Mouse (Mus musculus): Measurements from ENCODE around the gene Epha3. TPM values are rescaled to one million over a fixed set of nuclear protein-coding genes. Genes with fewer than 3 reads are reported as not detected.

Epha3 gene
- polyA plus RNA-seq, 1 experiment from 2014 or later, result 35.0 TPM

- H3K9me3 ChIP-seq, result no peaks in the 10 kb centered on the region
- no peak overlapping the region for H3K4me2 ChIP-seq
- no peaks in the 10 kb centered on the region for H3K4me1 ChIP-seq
- H3K4me3 ChIP-seq, result no peak overlapping the region
- no peak overlapping the region for H3K9ac ChIP-seq
- no peaks in the 10 kb centered on the region for H3K27me3 ChIP-seq
- H3K27ac ChIP-seq, result no peak overlapping the region
- H3K36me3 ChIP-seq, result no peaks in the 10 kb centered on the region
- ATAC-seq (ENCODE audit: borderline replicate concordance, extremely low read depth, low FRiP score, low TSS enrichment), result no peak
- WGBS, result 71% methylated on average over 6 of the region's 6 CpGs
These were observed 307.4 kb downstream of the Epha3 start for GRCm38 (mm10) chr16:63556410-63557146.

DNA sequence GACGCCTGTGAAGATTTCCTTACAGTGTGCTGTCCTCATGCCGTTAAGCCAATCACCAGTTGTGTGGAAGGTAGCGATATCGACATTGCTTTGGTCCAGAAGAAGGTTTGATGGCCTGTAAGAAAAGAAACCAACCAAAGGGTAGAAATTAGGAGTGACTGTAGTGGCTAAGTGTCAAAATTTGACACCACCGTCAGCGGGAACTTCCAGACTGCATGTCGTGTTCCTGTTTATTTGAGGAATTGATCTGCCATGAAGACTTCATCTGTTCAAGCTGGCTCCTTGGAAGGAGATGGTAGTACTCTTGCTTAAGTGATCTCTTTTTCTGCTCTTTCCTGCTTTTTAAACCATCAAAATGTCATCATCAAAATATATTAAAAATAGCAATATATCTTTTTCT is 311.4 kb downstream of the Epha3 start:
- H3K36me3 ChIP-seq, result no peaks in the 10 kb centered on the region
- no peaks in the 10 kb centered on the region for H3K27me3 ChIP-seq
- no peaks in the 10 kb centered on the region for H3K9me3 ChIP-seq
- no peak overlapping the region for H3K4me2 ChIP-seq
- no peak overlapping the region for H3K27ac ChIP-seq
- no peaks in the 10 kb centered on the region for H3K4me1 ChIP-seq
- no peak for ATAC-seq (ENCODE audit: borderline replicate concordance, extremely low read depth, low FRiP score, low TSS enrichment)
- 83% methylated on average over 7 of the region's 7 CpGs for WGBS
- no peak overlapping the region for H3K9ac ChIP-seq
- H3K4me3 ChIP-seq, result no peak overlapping the region

DNA sequence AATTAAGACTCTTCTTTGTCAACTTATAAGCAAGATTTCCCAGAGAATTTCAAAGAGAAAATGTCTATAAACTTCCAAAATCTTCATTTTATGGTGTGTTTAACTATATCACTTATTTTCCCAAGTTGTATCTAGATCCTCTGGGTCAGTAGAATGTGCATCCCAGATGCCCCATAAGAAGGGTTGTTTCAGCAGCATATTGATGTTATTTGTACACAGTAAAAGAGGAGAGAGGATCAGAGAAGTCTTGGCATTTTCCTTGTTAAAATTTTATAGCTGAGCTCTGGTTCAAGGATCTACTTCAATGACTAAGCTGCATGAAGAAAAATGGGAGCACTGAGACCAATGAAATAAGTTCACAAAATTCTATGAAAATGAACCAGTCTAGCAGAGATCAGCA is 324.5 kb downstream of the Epha3 start:
- Histone ChIP-seq H3K4me1 (no peaks in the 10 kb centered on the region), H3K4me2 (no peak overlapping the region), H3K27ac (no peak overlapping the region), H3K9ac (no peak overlapping the region), H3K9me3 (no peaks in the 10 kb centered on the region), H3K4me3 (no peak overlapping the region), H3K27me3 (no peaks in the 10 kb centered on the region), H3K36me3 (no peaks in the 10 kb centered on the region)
- ATAC-seq (ENCODE audit: borderline replicate concordance, extremely low read depth, low FRiP score, low TSS enrichment), result no peak

- ATAC-seq (ENCODE audit: borderline replicate concordance, extremely low read depth, low FRiP score, low TSS enrichment), result no peak
These were observed 335.2 kb downstream of the Epha3 start for GRCm38 (mm10) chr16:63528821-63529220.

DNA sequence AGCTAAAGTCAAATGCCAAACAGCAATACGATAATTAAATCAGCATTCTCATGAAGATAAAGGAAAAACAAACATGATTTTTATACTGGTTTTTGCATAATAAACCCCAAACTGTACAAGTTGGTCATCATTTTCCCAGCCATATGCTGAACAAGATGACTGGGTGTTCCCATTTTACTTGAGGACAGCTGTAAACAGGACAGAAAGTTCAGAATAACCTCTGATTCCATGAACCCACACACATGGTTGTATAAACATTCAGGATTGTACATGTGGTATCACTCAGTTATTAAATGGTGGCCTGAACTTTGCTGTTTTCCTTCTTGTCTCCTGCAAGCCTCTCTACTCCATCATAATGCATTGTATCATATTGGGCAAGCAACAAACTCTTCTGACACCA is 346.3 kb downstream of the Epha3 start:
- Histone ChIP-seq H3K4me2 (no peak overlapping the region), H3K9me3 (no peaks in the 10 kb centered on the region), H3K36me3 (no peaks in the 10 kb centered on the region), H3K4me3 (no peak overlapping the region), H3K27me3 (no peaks in the 10 kb centered on the region), H3K27ac (no peak overlapping the region), H3K9ac (no peak overlapping the region), H3K4me1 (no peaks in the 10 kb centered on the region)
- ATAC-seq (ENCODE audit: borderline replicate concordance, extremely low read depth, low FRiP score, low TSS enrichment), result no peak
- WGBS, result 69% methylated on average over 1 of the region's 1 CpGs

More at GRCm38 (mm10) chr16:63528821-63529220, 335.2 kb downstream of the Epha3 start:
- Histone ChIP-seq H3K27me3 (no peaks in the 10 kb centered on the region), H3K27ac (no peak overlapping the region), H3K9ac (no peak overlapping the region), H3K4me1 (no peaks in the 10 kb centered on the region), H3K4me2 (no peak overlapping the region), H3K36me3 (no peaks in the 10 kb centered on the region), H3K4me3 (no peak overlapping the region), H3K9me3 (no peaks in the 10 kb centered on the region)
- 46% methylated on average over 2 of the region's 2 CpGs for WGBS

DNA sequence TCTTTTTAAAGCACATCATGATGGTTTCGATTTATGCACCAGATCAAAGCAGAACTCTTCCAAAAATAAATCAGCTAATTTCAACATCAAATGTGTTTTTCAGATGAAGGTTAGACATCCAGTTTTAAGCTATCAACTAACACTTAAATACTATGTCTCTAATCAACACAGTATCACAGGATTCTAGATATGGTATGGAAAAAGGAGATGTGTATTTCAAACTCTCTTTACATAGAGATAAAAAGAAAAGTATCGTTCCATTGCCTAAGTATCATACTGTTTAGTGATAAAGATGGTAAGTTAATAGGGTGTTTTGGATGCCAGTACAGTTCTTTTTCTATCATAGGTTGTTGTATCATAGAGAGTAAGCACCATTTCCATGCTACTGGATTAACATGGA is 353.9 kb downstream of the Epha3 start:
- H3K27ac ChIP-seq, result no peak overlapping the region
- no peak overlapping the region for H3K9ac ChIP-seq
- 30% methylated on average over 2 of the region's 2 CpGs for WGBS
- H3K4me1 ChIP-seq, result no peaks in the 10 kb centered on the region
- no peaks in the 10 kb centered on the region for H3K27me3 ChIP-seq
- no peak overlapping the region for H3K4me2 ChIP-seq
- H3K4me3 ChIP-seq, result no peak overlapping the region
- no peaks in the 10 kb centered on the region for H3K36me3 ChIP-seq
- no peaks in the 10 kb centered on the region for H3K9me3 ChIP-seq
- peak; percentile 52; the same call in 1 of the 2 replicates for ATAC-seq (ENCODE audit: borderline replicate concordance, extremely low read depth, low FRiP score, low TSS enrichment)

GRCm38 (mm10) chr16:63506437-63506836 is 357.5 kb downstream of the Epha3 start:
- ATAC-seq (ENCODE audit: borderline replicate concordance, extremely low read depth, low FRiP score, low TSS enrichment), result no peak
- Histone ChIP-seq H3K9me3 (no peaks in the 10 kb centered on the region), H3K27me3 (no peaks in the 10 kb centered on the region), H3K9ac (no peak overlapping the region), H3K4me1 (no peaks in the 10 kb centered on the region), H3K27ac (no peak overlapping the region), H3K4me3 (no peak overlapping the region), H3K4me2 (no peak overlapping the region), H3K36me3 (no peaks in the 10 kb centered on the region)
- WGBS, result 46% methylated on average over 2 of the region's 2 CpGs

GRCm38 (mm10) chr16:63501456-63501855 is 362.5 kb downstream of the Epha3 start:
- H3K27ac ChIP-seq, result no peak overlapping the region
- no peak for ATAC-seq (ENCODE audit: borderline replicate concordance, extremely low read depth, low FRiP score, low TSS enrichment)
- no peaks in the 10 kb centered on the region for H3K9me3 ChIP-seq
- no peaks in the 10 kb centered on the region for H3K36me3 ChIP-seq
- no peaks in the 10 kb centered on the region for H3K4me1 ChIP-seq
- H3K4me3 ChIP-seq, result no peak overlapping the region
- H3K9ac ChIP-seq, result no peak overlapping the region
- H3K4me2 ChIP-seq, result no peak overlapping the region
- WGBS, result 88% methylated on average over 6 of the region's 6 CpGs
- no peaks in the 10 kb centered on the region for H3K27me3 ChIP-seq

DNA sequence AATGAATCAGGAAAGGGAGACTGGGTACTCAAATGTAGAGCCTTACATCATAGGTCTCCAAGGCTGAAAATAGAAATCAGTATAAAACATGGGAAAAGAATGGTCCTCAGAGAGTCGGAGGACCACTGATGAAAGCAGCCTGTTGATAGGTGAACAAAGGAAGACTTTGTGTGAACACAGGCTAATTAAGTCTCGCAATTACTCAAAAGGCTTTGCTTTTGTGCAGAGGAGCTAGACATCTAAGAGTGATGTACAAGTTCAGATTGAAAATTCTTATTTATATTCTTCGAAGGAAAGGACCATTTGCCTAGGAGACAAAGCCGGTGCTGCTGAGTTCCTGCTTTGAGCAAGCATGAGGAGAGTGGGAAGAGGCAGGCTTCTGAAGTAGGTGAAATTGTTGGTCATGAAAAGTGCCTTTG is 363.0 kb downstream of the Epha3 start:
- H3K4me3 ChIP-seq, result no peak overlapping the region
- H3K27me3 ChIP-seq, result no peaks in the 10 kb centered on the region
- 84% methylated on average over 4 of the region's 4 CpGs for WGBS
- no peaks in the 10 kb centered on the region for H3K4me1 ChIP-seq
- H3K36me3 ChIP-seq, result no peaks in the 10 kb centered on the region
- H3K9me3 ChIP-seq, result no peaks in the 10 kb centered on the region
- ATAC-seq (ENCODE audit: borderline replicate concordance, extremely low read depth, low FRiP score, low TSS enrichment), result no peak
- H3K9ac ChIP-seq, result no peak overlapping the region
- no peak overlapping the region for H3K4me2 ChIP-seq
- H3K27ac ChIP-seq, result no peak overlapping the region

All from lung, embryonic 15.5 days (tissue).